Mouse (Mus musculus) heart, embryonic 13.5 days (tissue): Measurements from ENCODE around the gene Pex14. TPM values are rescaled to one million over a fixed set of nuclear protein-coding genes. Genes with fewer than 3 reads are reported as not detected.

ENCODE experiments used
- ATAC-seq: fragments of 200-750 bp; cut with Nextera tagmentation; 2 replicates; pipeline ENCODE4 v1.8.0; 2017; ENCODE audit warnings: moderate TSS enrichment; ENCODE audit not compliant: insufficient number of reproducible peaks, low FRiP score, low TSS enrichment; ENCODE audit errors: extremely low read depth
- H3K27ac ChIP-seq: fragments of 300-500 bp; sonication (generic); replicated peaks from 2 replicates; pipeline ENCODE4 v1.5.1; 2015; ENCODE audit warnings: moderate library complexity, mild to moderate bottlenecking, inconsistent platforms
- H3K27me3 ChIP-seq: fragments of 300-500 bp; sonication (generic); replicated peaks from 2 replicates; pipeline ENCODE4 v1.6.1; 2015; ENCODE audit warnings: mild to moderate bottlenecking, inconsistent platforms
- H3K36me3 ChIP-seq: fragments of 300-500 bp; sonication (generic); 2 replicates; pipeline ENCODE4 v1.6.1; 2015; ENCODE audit warnings: mild to moderate bottlenecking, inconsistent platforms
- H3K4me1 ChIP-seq: fragments of 300-500 bp; sonication (generic); 2 replicates; pipeline ENCODE4 v1.6.1; 2015; ENCODE audit warnings: inconsistent platforms
- H3K4me2 ChIP-seq: fragments of 300-500 bp; sonication (generic); 2 replicates; pipeline ENCODE4 v1.6.1; 2015; ENCODE audit warnings: inconsistent platforms, mild to moderate bottlenecking, moderate library complexity
- H3K4me3 ChIP-seq: fragments of 300-500 bp; sonication (generic); 2 replicates; pipeline ENCODE4 v1.5.1; 2015; ENCODE audit warnings: moderate library complexity, mild to moderate bottlenecking, inconsistent platforms
- H3K9ac ChIP-seq: fragments of 300-500 bp; sonication (generic); 2 replicates; pipeline ENCODE4 v1.6.1; 2015; ENCODE audit warnings: inconsistent platforms, mild to moderate bottlenecking, moderate library complexity
- H3K9me3 ChIP-seq: fragments of 300-500 bp; sonication (generic); 2 replicates; pipeline ENCODE4 v1.6.1; 2016; ENCODE audit warnings: inconsistent platforms
- WGBS: fragments of 180-500 bp; shearing (Covaris S2); methylation state at CpG from one replicate; pipeline ENCODE4 v1.1.7; 2015; ENCODE audit warnings: mixed read lengths; 5-methylcytosine and 5-hydroxymethylcytosine counted together
- polyA plus RNA-seq: library from polyadenylated mRNA; unstranded; fragments of >200 nt; fragmentation: Nextera tagmentation; extraction: Ambion mirVana; gene quantifications from 2 replicates; pipeline ENCODE4 v1.2.1, GENCODE M21; 2015

The Pex14 gene
- polyA plus RNA-seq, 1 experiment from 2014 or later = 39.7 TPM

DNA sequence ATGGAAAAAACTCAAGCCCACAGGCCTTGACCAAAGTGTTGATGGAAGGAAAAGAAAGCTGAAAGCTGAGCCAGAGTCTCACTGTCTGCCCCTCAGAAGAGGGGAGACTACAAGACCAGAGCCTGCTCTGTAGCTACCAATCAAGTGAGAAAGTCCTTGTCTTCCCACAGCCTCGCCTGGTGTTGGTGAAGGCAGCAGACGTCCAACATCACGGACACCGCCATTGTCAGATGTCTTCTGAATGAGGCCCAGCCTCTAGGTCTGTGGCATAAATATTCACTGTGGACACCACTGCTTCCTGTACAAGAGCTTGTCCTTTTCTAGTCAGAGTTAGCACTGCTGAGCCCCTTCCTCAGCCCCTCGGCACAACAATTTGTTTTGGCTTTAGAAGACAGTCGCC lies 80.2 kb downstream of the Pex14 start:
- WGBS = 65% methylated on average over 6 of the region's 6 CpGs
- Histone ChIP-seq H3K27me3 (no peaks in the 10 kb centered on the region), H3K4me1 (peaks cover 21% of the 10 kb centered on the region), H3K9ac (no peak overlapping the region), H3K9me3 (no peaks in the 10 kb centered on the region), H3K4me2 (no peak overlapping the region), H3K4me3 (no peak overlapping the region), H3K27ac (no peak overlapping the region), H3K36me3 (no peaks in the 10 kb centered on the region; the same call in 1 of the 2 replicates)
- ATAC-seq = no peak

DNA sequence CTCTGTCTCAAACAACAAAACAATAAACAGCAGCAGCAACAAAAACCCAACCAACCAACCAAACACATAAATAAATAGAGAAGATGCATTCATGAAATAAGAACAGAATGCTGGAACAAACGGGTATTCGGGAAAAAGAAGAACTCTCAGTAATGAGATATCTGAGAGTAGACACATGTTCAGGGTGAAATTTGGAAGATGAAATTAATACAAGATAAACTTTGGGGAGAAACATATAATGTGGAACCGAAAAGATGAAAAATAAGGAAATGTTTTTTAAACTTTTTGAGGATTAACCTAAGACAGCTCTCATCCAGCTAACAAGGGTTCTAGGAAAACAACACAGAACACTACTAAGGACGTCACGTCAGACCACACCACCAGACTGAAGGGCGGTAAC lies 92.9 kb downstream of the Pex14 start:
- WGBS = 85% methylated on average over 6 of the region's 6 CpGs
- no peak for ATAC-seq

DNA sequence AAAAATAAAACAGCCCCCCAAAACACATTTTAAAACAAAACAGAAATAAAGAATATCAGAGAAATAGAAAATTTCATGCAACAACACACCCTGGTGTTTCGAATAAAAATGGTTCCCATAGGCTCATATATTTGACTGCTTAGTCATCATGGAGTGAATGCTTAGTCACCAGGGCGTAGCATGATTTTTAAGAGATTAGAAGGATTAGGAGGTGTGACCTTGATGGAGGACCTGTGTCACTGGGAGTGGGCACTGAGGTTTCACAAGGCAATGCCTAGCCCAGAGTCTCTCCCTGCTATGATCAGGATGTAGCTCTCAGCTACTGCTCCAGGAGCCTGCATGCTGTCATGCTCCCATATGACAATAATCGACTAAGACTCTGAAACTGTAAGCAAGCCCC lies 93.6 kb downstream of the Pex14 start:
- H3K9ac ChIP-seq = no peak overlapping the region
- H3K9me3 ChIP-seq = no peaks in the 10 kb centered on the region
- 86% methylated on average over 3 of the region's 3 CpGs for WGBS
- H3K4me2 ChIP-seq = no peak overlapping the region
- ATAC-seq = no peak
- 0 out of 2 replicates have a peak, but pooled peaks cover 2% of the 10 kb centered on the region for H3K36me3 ChIP-seq
- peaks cover 11% of the 10 kb centered on the region for H3K4me1 ChIP-seq
- no peak overlapping the region for H3K27ac ChIP-seq
- H3K27me3 ChIP-seq = no peaks in the 10 kb centered on the region
- no peak overlapping the region for H3K4me3 ChIP-seq

More for the DNA sequence above, 92.9 kb downstream of the Pex14 start:
- Histone ChIP-seq H3K4me2 (no peak overlapping the region), H3K27me3 (no peaks in the 10 kb centered on the region), H3K9me3 (no peaks in the 10 kb centered on the region), H3K4me1 (peaks cover 11% of the 10 kb centered on the region), H3K27ac (no peak overlapping the region), H3K36me3 (0 out of 2 replicates have a peak, but pooled peaks cover 2% of the 10 kb centered on the region), H3K4me3 (no peak overlapping the region), H3K9ac (no peak overlapping the region)

DNA sequence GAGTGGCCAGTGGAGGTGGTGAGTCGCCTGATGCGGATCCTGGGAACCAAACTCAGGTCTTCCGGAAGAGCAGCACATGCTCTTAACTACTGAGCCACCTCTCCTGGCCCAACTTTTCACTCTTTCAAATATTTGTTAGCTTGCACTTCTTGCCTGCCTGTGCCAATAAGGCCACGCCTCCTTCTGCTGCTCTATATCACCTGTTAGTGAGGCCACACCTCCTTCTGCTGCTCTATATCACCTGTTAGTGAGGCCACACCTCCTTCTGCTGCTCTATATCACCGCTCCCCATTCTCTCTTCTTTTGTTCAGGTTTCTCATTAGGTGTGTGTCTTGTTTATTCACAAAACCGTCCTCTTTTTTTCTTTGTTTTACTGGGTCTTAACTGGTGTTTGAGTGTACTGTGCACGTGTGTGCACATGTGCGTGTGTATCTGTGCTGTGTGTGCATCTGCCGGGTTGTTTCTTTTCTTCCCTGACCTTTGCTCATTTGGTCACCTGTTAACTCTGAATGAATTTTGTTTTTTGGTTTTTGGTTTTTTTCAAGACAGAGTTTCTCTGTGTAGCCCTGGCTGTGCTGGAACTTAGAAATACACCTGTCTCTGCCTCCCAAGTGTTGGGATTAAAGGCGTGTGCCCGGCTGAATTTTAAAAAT lies 97.1 kb downstream of the Pex14 start:
- Histone ChIP-seq H3K4me3 (no peak overlapping the region), H3K36me3 (peaks cover 22% of the 10 kb centered on the region)

DNA sequence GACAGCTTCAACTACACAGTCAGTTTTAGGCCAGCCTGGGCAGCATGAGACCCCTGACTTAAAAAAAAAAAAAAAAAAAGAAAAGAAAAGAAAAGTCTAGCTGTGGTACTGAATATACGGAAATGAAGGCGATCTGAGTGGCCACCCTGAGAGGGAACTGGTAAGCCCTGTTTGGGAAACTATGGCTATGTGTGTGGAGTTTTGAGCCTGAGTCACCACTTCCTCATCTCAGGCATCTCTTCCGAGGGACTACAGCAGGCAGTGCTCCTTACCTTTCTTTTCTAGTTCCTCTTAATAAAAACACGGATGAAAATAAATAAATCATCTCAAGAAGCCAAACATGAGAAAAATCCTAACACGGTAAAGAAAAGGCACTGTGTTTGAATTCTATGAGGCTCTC lies 98.2 kb downstream of the Pex14 start:
- Histone ChIP-seq H3K27me3 (no peaks in the 10 kb centered on the region), H3K9ac (no peak overlapping the region), H3K27ac (no peak overlapping the region), H3K4me1 (no peaks in the 10 kb centered on the region), H3K9me3 (no peaks in the 10 kb centered on the region), H3K36me3 (peaks cover 22% of the 10 kb centered on the region), H3K4me3 (no peak overlapping the region), H3K4me2 (no peak overlapping the region)
- no peak for ATAC-seq
- 85% methylated on average over 5 of the region's 5 CpGs for WGBS

More for the DNA sequence above, 97.1 kb downstream of the Pex14 start:
- WGBS = 90% methylated on average over 11 of the region's 11 CpGs
- no peak overlapping the region for H3K4me2 ChIP-seq
- no peaks in the 10 kb centered on the region for H3K9me3 ChIP-seq
- H3K27ac ChIP-seq = no peak overlapping the region
- H3K9ac ChIP-seq = no peak overlapping the region
- no peak for ATAC-seq
- no peaks in the 10 kb centered on the region for H3K27me3 ChIP-seq
- H3K4me1 ChIP-seq = no peaks in the 10 kb centered on the region

DNA sequence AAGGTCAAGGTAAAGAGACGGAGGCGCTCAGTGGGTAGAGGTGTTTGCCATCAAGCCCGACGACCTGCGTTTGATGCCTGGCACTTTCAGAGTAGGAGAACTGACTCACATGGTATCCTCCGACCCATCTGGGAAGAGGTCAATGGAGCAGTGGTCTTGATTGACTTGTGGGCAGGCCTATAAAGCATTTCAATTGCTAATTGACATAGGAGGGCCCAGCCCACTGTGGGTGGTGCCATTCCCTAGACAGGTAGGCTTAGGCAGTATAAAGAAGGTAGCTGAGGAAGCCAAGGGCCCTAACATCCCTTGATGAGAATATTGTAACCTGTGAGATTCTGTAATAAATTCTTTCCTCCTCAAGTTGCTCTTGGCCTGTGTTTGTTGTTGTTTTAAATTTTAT lies 98.9 kb downstream of the Pex14 start:
- no peak for ATAC-seq
- Histone ChIP-seq H3K27me3 (no peaks in the 10 kb centered on the region), H3K9me3 (no peaks in the 10 kb centered on the region), H3K4me1 (no peaks in the 10 kb centered on the region), H3K4me2 (no peak overlapping the region), H3K9ac (no peak overlapping the region), H3K27ac (no peak overlapping the region), H3K4me3 (no peak overlapping the region), H3K36me3 (peaks cover 20% of the 10 kb centered on the region)
- WGBS = 86% methylated on average over 6 of the region's 6 CpGs

DNA sequence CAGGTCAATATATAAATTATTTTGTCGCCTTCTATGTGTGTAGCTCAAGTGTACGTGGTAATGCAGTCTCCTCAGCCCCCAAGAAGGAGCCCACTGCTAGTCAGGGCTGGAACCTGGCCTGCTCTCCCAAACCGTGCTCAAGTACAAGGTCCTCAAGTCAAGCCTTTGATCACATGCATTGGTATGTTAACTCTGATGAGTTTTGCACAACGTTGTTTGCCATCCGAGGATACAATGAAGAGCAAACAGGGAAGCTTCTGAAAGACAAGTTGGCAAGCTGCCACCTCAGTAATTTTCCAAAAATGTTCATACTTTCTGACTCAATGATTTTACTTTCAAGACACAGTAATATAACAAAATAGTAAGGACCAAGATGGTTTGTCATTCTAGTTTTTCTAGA lies 105.7 kb downstream of the Pex14 start:
- H3K9me3 ChIP-seq = no peaks in the 10 kb centered on the region
- no peak for ATAC-seq
- 76% methylated on average over 5 of the region's 5 CpGs for WGBS
- no peak overlapping the region for H3K9ac ChIP-seq
- H3K4me1 ChIP-seq = peaks cover 7% of the 10 kb centered on the region; the same call in 1 of the 2 replicates
- peaks cover 9% of the 10 kb centered on the region for H3K36me3 ChIP-seq
- no peak overlapping the region for H3K4me2 ChIP-seq
- no peak overlapping the region for H3K4me3 ChIP-seq
- no peak overlapping the region for H3K27ac ChIP-seq
- no peaks in the 10 kb centered on the region for H3K27me3 ChIP-seq

DNA sequence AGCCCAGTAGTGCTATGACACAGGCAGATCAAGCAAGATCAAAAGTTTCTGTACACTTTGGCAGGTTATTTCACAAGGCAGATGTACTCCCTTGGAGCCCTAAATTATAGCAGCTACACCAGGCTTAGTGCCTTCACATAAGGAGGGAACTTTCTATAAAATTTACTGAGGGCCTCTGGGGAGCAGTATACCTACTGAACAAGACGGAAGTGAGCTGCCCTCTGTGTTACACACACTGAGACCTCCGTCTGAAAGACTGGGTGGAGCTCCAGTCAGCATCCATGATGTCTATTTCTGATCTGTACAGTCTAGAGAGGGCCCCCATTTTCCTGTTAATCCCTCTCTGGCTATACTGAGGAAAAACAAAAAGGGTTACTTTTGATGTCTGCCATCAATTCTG lies 109.6 kb downstream of the Pex14 start:
- Histone ChIP-seq H3K27ac (no peak overlapping the region), H3K4me3 (no peak overlapping the region), H3K9me3 (no peaks in the 10 kb centered on the region), H3K27me3 (no peaks in the 10 kb centered on the region), H3K36me3 (no peaks in the 10 kb centered on the region), H3K9ac (no peak overlapping the region), H3K4me2 (no peak overlapping the region), H3K4me1 (peaks cover 44% of the 10 kb centered on the region)
- ATAC-seq = no peak
- WGBS = 45% methylated on average over 2 of the region's 2 CpGs

DNA sequence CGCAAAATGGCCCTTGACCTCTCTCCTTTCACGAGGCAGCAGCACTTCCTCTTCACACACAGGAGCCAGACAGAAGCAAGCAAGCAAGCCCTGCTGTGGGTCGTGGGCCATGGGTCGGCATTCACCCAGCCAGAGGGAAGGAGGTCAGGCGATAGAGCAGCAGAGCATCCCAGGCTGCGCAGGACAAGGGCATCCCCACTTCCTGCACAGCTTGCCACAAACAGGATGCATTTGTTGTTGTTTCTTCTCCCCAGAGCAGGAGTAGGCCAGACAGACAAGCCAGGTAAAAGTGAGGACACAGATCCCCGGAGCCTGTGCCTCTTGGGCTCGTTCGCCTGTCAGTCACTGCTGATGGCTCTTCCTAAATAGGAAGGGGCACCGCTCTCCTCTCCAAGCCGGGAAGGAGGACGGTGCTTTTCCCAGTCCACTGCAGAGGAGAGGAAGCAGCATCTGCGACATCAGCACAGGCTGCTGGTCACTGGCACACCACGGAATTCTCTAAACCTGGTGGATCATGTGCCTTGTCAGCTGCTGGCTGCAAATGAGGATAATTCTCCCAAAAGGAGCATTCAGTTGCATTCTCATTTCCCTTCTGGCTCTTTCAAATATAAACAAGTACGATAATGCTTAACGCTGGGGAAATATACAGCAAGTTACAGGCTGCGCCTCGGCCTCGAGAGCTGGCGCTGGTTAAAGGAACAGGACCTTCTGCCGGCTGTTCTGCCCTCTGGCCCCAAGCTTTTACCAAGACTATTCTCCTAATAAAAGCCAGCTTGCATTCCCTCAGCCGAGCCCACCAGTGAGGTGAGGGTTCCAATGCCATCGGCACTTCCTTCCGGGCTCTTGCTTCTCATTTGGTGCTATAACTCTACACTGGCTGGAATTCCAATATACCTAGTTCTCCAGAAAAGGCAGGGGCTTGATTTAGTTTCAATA lies 113.9 kb downstream of the Pex14 start:
- H3K36me3 ChIP-seq = peaks cover 20% of the 10 kb centered on the region
- no peak overlapping the region for H3K4me2 ChIP-seq
- H3K4me1 ChIP-seq = peaks cover 56% of the 10 kb centered on the region
- no peak for ATAC-seq
- H3K9me3 ChIP-seq = no peaks in the 10 kb centered on the region
- 0 out of 2 replicates have a peak overlapping the region, but pooled peaks have one; percentile 24 for H3K9ac ChIP-seq
- 0 out of 2 replicates have a peak overlapping the region, but pooled peaks have one; percentile 5 for H3K27ac ChIP-seq
- H3K27me3 ChIP-seq = no peaks in the 10 kb centered on the region
- no peak overlapping the region for H3K4me3 ChIP-seq
- whole genome bisulfite sequencing = 57% methylated on average over 24 of the region's 24 CpGs

DNA sequence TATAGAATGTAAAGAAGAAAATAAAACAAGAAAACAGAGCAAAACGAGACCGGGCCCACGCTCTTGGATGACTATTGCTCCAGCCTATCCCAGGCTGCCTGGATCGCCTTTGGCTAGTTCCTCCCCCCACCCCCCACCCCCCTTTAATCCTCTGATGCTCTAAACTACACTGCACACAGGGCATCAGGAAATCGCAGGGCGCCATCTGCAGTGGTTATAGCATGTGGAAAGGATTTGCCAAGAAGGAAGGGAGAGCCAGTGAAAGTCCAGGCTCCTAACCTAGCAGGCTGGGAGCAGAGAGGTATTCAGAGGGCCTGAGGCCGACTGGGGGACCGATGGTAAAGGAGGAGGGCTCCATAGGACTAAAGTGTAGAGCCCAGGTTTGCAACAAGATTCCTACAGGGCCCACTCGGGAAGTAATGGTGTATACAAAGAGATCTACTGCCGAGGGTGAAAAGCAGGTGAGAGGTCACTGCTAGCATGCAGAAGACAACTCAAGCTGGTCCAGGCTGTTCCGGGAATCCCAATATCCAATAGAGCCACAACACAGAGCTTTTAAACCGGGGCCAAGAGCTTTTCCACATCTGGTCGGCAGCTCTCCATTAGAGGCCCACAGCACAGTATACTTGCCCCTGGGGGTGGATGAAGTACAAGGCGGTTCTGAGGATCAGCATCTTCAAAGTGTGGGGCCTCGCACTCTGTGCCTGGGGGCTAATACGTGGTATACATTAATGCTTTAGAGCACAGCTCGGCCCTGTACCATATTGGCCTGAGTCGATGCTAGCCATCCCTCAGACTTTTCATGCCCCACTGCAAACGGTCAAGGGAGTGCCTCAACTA lies 114.8 kb downstream of the Pex14 start:
- Histone ChIP-seq H3K9me3 (no peaks in the 10 kb centered on the region), H3K27me3 (no peaks in the 10 kb centered on the region), H3K36me3 (peaks cover 20% of the 10 kb centered on the region), H3K27ac (no peak overlapping the region), H3K4me3 (no peak overlapping the region), H3K9ac (0 out of 2 replicates have a peak overlapping the region, but pooled peaks have one; percentile 24), H3K4me2 (no peak overlapping the region), H3K4me1 (peaks cover 59% of the 10 kb centered on the region)
- no peak for ATAC-seq
- WGBS = 80% methylated on average over 19 of the region's 19 CpGs

DNA sequence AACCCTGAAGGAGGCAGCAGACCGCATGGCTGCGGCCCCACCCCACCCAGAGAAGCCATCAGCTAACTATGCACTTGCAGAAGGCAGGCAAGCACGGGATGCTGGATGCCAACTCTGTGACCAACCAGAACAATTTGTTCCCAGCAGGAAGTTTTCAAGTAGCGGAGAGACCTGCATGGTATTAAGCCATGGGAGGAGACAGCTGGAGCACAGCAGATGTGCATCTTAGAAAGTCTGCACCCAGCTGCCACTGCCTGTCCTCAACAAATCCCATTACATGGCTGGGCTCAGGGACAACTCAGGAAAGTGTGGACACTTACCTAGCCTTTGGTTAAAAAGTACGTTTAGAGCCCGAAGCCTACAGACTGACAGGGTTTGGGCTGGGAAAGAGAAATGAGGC lies 117.4 kb downstream of the Pex14 start:
- Histone ChIP-seq H3K4me3 (no peak overlapping the region), H3K4me1 (peaks cover 67% of the 10 kb centered on the region), H3K9me3 (no peaks in the 10 kb centered on the region), H3K9ac (no peak overlapping the region), H3K36me3 (peaks cover 20% of the 10 kb centered on the region), H3K27me3 (no peaks in the 10 kb centered on the region), H3K27ac (no peak overlapping the region), H3K4me2 (no peak overlapping the region)
- no peak for ATAC-seq
- 66% methylated on average over 6 of the region's 6 CpGs for WGBS
